Mouse (Mus musculus): ENCODE results near the gene Tiam1. TPM values are rescaled to one million over a fixed set of nuclear protein-coding genes. Genes with fewer than 3 reads are reported as not detected.

The Tiam1 gene
- polyA plus RNA-seq, 1 experiment from 2014 or later, result 24.5 TPM

GRCm38 (mm10) chr16:89975441-89975840, 168.1 kb downstream of the Tiam1 start:
- no peaks in the 10 kb centered on the region for H3K4me1 ChIP-seq (ENCODE audit: control insufficient read depth, insufficient read depth, low read length)
- H3K36me3 ChIP-seq (ENCODE audit: control insufficient read depth, insufficient read depth, low read length), result no peaks in the 10 kb centered on the region
- no peaks in the 10 kb centered on the region for H3K27me3 ChIP-seq (ENCODE audit: control insufficient read depth, insufficient read depth, low read length)
- H3K4me3 ChIP-seq (ENCODE audit: low read length), result no peak overlapping the region
- no peak overlapping the region for H3K9ac ChIP-seq (ENCODE audit: low read depth, low read length)
- H3K9me3 ChIP-seq (ENCODE audit: control insufficient read depth, low read length), result no peaks in the 10 kb centered on the region
- ATAC-seq (ENCODE audit: low FRiP score, low TSS enrichment), result no peak
- H3K27ac ChIP-seq (ENCODE audit: low read depth, low read length), result no peak overlapping the region
- H3K4me2 ChIP-seq (replicated peaks; ENCODE audit: low read depth, low read length), result no peak overlapping the region
- whole genome bisulfite sequencing, result 92% methylated on average over 9 of the region's 9 CpGs

- Histone ChIP-seq H3K36me3 (ENCODE audit: control insufficient read depth, insufficient read depth, low read length) (no peaks in the 10 kb centered on the region), H3K4me3 (ENCODE audit: low read length) (no peak overlapping the region), H3K27me3 (ENCODE audit: control insufficient read depth, insufficient read depth, low read length) (no peaks in the 10 kb centered on the region), H3K27ac (ENCODE audit: low read depth, low read length) (no peak overlapping the region), H3K9ac (ENCODE audit: low read depth, low read length) (no peak overlapping the region), H3K4me1 (ENCODE audit: control insufficient read depth, insufficient read depth, low read length) (no peaks in the 10 kb centered on the region), H3K9me3 (ENCODE audit: control insufficient read depth, low read length) (no peaks in the 10 kb centered on the region), H3K4me2 (replicated peaks; ENCODE audit: low read depth, low read length) (no peak overlapping the region)
- peak; percentile 66 for ATAC-seq (ENCODE audit: low FRiP score, low TSS enrichment)
- WGBS, result 45% methylated on average over 16 of the region's 16 CpGs
Observed at GRCm38 (mm10) chr16:89973814-89974712, 169.5 kb downstream of the Tiam1 start.

GRCm38 (mm10) chr16:89972854-89973487, 170.6 kb downstream of the Tiam1 start:
- no peak overlapping the region for H3K27ac ChIP-seq (ENCODE audit: low read depth, low read length)
- H3K4me1 ChIP-seq (ENCODE audit: control insufficient read depth, insufficient read depth, low read length), result no peaks in the 10 kb centered on the region
- ATAC-seq (ENCODE audit: low FRiP score, low TSS enrichment), result no peak
- 82% methylated on average over 15 of the region's 15 CpGs for WGBS
- H3K36me3 ChIP-seq (ENCODE audit: control insufficient read depth, insufficient read depth, low read length), result no peaks in the 10 kb centered on the region
- H3K27me3 ChIP-seq (ENCODE audit: control insufficient read depth, insufficient read depth, low read length), result no peaks in the 10 kb centered on the region
- H3K9ac ChIP-seq (ENCODE audit: low read depth, low read length), result no peak overlapping the region
- no peak overlapping the region for H3K4me3 ChIP-seq (ENCODE audit: low read length)
- H3K4me2 ChIP-seq (replicated peaks; ENCODE audit: low read depth, low read length), result no peak overlapping the region
- no peaks in the 10 kb centered on the region for H3K9me3 ChIP-seq (ENCODE audit: control insufficient read depth, low read length)

GRCm38 (mm10) chr16:89972018-89972417, 171.6 kb downstream of the Tiam1 start:
- H3K4me2 ChIP-seq (replicated peaks; ENCODE audit: low read depth, low read length), result no peak overlapping the region
- H3K4me3 ChIP-seq (ENCODE audit: low read length), result no peak overlapping the region
- H3K36me3 ChIP-seq (ENCODE audit: control insufficient read depth, insufficient read depth, low read length), result no peaks in the 10 kb centered on the region
- no peaks in the 10 kb centered on the region for H3K9me3 ChIP-seq (ENCODE audit: control insufficient read depth, low read length)
- no peaks in the 10 kb centered on the region for H3K4me1 ChIP-seq (ENCODE audit: control insufficient read depth, insufficient read depth, low read length)
- no peak overlapping the region for H3K9ac ChIP-seq (ENCODE audit: low read depth, low read length)
- H3K27me3 ChIP-seq (ENCODE audit: control insufficient read depth, insufficient read depth, low read length), result no peaks in the 10 kb centered on the region
- 85% methylated on average over 6 of the region's 6 CpGs for WGBS
- no peak overlapping the region for H3K27ac ChIP-seq (ENCODE audit: low read depth, low read length)
- no peak for ATAC-seq (ENCODE audit: low FRiP score, low TSS enrichment)

- H3K9ac ChIP-seq (ENCODE audit: low read depth, low read length), result no peak overlapping the region
- H3K27ac ChIP-seq (ENCODE audit: low read depth, low read length), result no peak overlapping the region
- peaks cover 4% of the 10 kb centered on the region; the same call in 1 of the 2 replicates for H3K9me3 ChIP-seq (ENCODE audit: control insufficient read depth, low read length)
- no peaks in the 10 kb centered on the region for H3K4me1 ChIP-seq (ENCODE audit: control insufficient read depth, insufficient read depth, low read length)
- 68% methylated on average over 6 of the region's 6 CpGs for WGBS
- H3K4me2 ChIP-seq (replicated peaks; ENCODE audit: low read depth, low read length), result no peak overlapping the region
- H3K4me3 ChIP-seq (ENCODE audit: low read length), result no peak overlapping the region
- no peak for ATAC-seq (ENCODE audit: low FRiP score, low TSS enrichment)
- H3K27me3 ChIP-seq (ENCODE audit: control insufficient read depth, insufficient read depth, low read length), result no peaks in the 10 kb centered on the region
- H3K36me3 ChIP-seq (ENCODE audit: control insufficient read depth, insufficient read depth, low read length), result no peaks in the 10 kb centered on the region
Observed at GRCm38 (mm10) chr16:89968058-89968457, 175.5 kb downstream of the Tiam1 start.

- Histone ChIP-seq H3K4me2 (replicated peaks; ENCODE audit: low read depth, low read length) (no peak overlapping the region), H3K4me1 (ENCODE audit: control insufficient read depth, insufficient read depth, low read length) (peaks cover 14% of the 10 kb centered on the region), H3K27ac (ENCODE audit: low read depth, low read length) (no peak overlapping the region), H3K9ac (ENCODE audit: low read depth, low read length) (no peak overlapping the region), H3K27me3 (ENCODE audit: control insufficient read depth, insufficient read depth, low read length) (no peaks in the 10 kb centered on the region), H3K9me3 (ENCODE audit: control insufficient read depth, low read length) (peaks cover 4% of the 10 kb centered on the region; the same call in 1 of the 2 replicates), H3K36me3 (ENCODE audit: control insufficient read depth, insufficient read depth, low read length) (no peaks in the 10 kb centered on the region), H3K4me3 (ENCODE audit: low read length) (no peak overlapping the region)
- 88% methylated on average over 14 of the region's 14 CpGs for WGBS
- no peak for ATAC-seq (ENCODE audit: low FRiP score, low TSS enrichment)
Observed at GRCm38 (mm10) chr16:89962876-89963275, 180.7 kb downstream of the Tiam1 start.

- 25% methylated on average over 4 of the region's 8 CpGs for WGBS
- Histone ChIP-seq H3K36me3 (ENCODE audit: control insufficient read depth, insufficient read depth, low read length) (no peaks in the 10 kb centered on the region), H3K9me3 (ENCODE audit: control insufficient read depth, low read length) (no peaks in the 10 kb centered on the region), H3K4me3 (ENCODE audit: low read length) (peak overlapping the region; percentile 43), H3K4me1 (ENCODE audit: control insufficient read depth, insufficient read depth, low read length) (peaks cover 14% of the 10 kb centered on the region), H3K9ac (ENCODE audit: low read depth, low read length) (0 out of 2 replicates have a peak overlapping the region, but pooled peaks have one; percentile 7), H3K27me3 (ENCODE audit: control insufficient read depth, insufficient read depth, low read length) (no peaks in the 10 kb centered on the region), H3K27ac (ENCODE audit: low read depth, low read length) (no peak overlapping the region), H3K4me2 (replicated peaks; ENCODE audit: low read depth, low read length) (peak overlapping the region; percentile 83)
- ATAC-seq (ENCODE audit: low FRiP score, low TSS enrichment), result peak; percentile 47; the same call in 1 of the 2 replicates
Observed at GRCm38 (mm10) chr16:89960904-89961303, 182.7 kb downstream of the Tiam1 start.

- no peaks in the 10 kb centered on the region for H3K9me3 ChIP-seq (ENCODE audit: control insufficient read depth, low read length)
- peak; percentile 76 for ATAC-seq (ENCODE audit: low FRiP score, low TSS enrichment)
- H3K4me3 ChIP-seq (ENCODE audit: low read length), result peak overlapping the region; percentile 43
- peak overlapping the region; percentile 83 for H3K4me2 ChIP-seq (replicated peaks; ENCODE audit: low read depth, low read length)
- H3K27me3 ChIP-seq (ENCODE audit: control insufficient read depth, insufficient read depth, low read length), result no peaks in the 10 kb centered on the region
- H3K36me3 ChIP-seq (ENCODE audit: control insufficient read depth, insufficient read depth, low read length), result no peaks in the 10 kb centered on the region
- WGBS, result under 1% methylated on average over 29 of the region's 33 CpGs
- H3K9ac ChIP-seq (ENCODE audit: low read depth, low read length), result peak overlapping the region; percentile 50; the same call in 1 of the 2 replicates
- peaks cover 14% of the 10 kb centered on the region for H3K4me1 ChIP-seq (ENCODE audit: control insufficient read depth, insufficient read depth, low read length)
- H3K27ac ChIP-seq (ENCODE audit: low read depth, low read length), result peak overlapping the region; percentile 62; the same call in 1 of the 2 replicates
Observed at GRCm38 (mm10) chr16:89960186-89960878, 183.2 kb downstream of the Tiam1 start.

Measured in kidney, embryonic 14.5 days (tissue).